Mouse (Mus musculus) small intestine, adult 2 months (tissue): ENCODE measurements around the gene Ppp1r10.

Experiments
- CTCF ChIP-seq: fragments of 200-500 bp; IDR thresholded peaks from 2 replicates; pipeline ENCODE4 v1.5.1; 2012; ENCODE audit warnings: low read depth, mild to moderate bottlenecking, control low read depth, inconsistent platforms, low read length, moderate library complexity, mixed read lengths; ENCODE audit not compliant: insufficient replicate concordance, insufficient read length; ENCODE audit errors: extremely low read depth
- POLR2A ChIP-seq: fragments of 200-500 bp; IDR thresholded peaks from 2 replicates; pipeline ENCODE4 v1.6.1; 2012; ENCODE audit warnings: low read depth, mild to moderate bottlenecking, control low read depth, inconsistent platforms, low read length, moderate library complexity

- TF ChIP-seq POLR2A (no peak), CTCF (no peak)
Measured at GRCm38 (mm10) chr17:35978811-35979400, 62.7 kb downstream of the Ppp1r10 start.
